Mouse (Mus musculus) CD8-positive naive resting alpha-beta T cell, adult 2 months (primary cell): ENCODE data around the gene Gjc2.
"Not testable (repeated sequence)": the region's sequence is repeated elsewhere in the genome, so short reads cannot be mapped to it uniquely, and the experiment has no call there.

ENCODE experiments used
- DNase-seq, 2 experiments: peaks; one replicate each; pipeline ENCODE4 v3.0.0; 2022; ENCODE audit warnings: low read depth in 2 of 2, low spot score in 2 of 2

Gjc2 gene

GRCm38 (mm10) chr11:59182864-59183331 lies at the start of gene Gjc2:
TSS of gene Gjc2 (minus strand) at chr11:59183213.
- DNase-seq, result no peak

- no peak for DNase-seq
These were observed 49.8 kb upstream of the Gjc2 start for GRCm38 (mm10) chr11:59232797-59233196.

GRCm38 (mm10) chr11:59230144-59230760 lies 47.2 kb upstream of the Gjc2 start:
- DNase-seq, result peak; percentile 44 to 60

DNA sequence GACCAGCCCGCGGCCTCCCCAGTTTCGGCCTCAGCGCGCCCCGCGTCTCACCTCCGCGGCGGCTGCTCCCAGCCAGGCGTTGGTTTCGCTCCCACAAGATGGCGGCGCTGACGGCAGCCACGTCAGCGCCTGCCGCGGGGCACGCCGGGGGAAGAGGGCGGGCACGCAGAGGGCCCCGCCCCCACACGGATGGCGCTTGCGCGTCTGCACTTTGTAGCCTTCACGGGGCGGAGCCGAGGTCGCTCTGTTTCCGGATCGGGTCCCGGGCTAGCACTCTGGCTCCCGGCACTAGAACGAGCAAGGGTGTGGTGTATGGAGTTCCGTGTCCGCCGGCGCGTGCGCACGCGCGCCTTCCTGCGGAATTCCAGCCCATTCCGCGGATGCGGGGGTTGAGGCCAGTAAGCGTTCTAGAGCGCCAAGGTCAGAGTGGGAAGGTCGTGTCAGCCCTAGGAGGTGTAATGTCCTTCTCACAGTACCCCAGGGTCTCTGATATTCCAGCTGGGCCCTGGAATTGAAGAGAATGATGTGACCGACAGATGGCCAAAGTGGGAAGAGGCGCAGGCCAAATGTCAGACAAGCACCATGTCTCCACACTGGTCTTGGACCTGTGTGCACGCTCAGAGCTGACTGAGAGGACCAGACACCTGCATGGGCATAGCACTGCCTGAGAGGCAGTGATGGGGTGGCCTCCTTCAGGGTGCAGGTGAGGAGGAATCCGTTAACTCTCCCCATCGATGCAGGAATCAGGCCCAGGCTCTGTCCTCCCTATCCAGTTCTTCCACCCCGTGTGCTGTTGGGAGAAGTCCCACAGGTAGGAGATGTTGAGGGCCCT lies 45.3 kb upstream of the Gjc2 start, which contains the start of gene Arf1:
TSS of gene Arf1 (minus strand) at position 149 of the 832 bp plus-strand sequence.
- peak; percentile 94 to 96 for DNase-seq

GRCm38 (mm10) chr11:59227604-59228121 lies 44.6 kb upstream of the Gjc2 start:
- DNase-seq, result peak in 1 of 2 experiments; percentile 15

- no peak for DNase-seq
These were observed 44.0 kb upstream of the Gjc2 start for GRCm38 (mm10) chr11:59226787-59227603.

- DNase-seq, result no peak
These were observed 43.2 kb upstream of the Gjc2 start for GRCm38 (mm10) chr11:59226251-59226650.

DNA sequence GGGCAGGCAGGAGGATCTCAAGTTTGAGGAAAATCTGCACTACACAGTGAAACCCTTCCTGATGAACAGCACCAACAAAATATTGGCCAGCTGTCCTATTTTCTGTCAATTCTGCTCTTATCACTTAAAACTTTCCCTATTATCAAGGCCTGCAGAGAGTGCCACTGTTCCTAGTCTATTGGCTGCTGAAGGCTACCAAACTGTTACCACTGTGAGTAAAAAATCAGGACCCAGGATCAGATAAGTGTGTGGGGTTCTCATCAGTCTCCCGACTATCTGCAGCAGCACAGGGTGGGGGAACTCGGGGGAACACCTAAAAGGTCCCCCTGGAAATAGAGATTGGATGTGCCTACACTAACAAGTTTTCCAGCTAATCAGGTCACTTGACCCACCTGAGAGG lies 42.2 kb upstream of the Gjc2 start:
- DNase-seq, result no peak

DNA sequence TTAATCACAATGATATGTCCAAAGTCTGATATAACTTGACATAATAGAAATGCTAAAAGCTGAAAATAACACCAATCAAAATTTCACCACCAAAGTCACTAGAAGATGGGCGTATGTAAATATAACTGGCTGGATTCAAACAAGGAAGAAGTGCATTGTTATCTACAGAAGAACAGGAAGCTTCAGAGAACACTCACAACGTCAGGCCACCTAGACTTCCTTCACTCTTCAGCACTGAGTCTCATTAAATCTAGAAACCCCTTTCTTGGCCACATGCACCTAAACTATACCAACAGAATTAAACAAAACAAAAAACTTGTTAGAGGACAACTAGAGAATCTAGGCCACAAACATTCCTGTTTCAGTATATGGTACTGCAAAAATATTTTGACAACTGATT lies 41.5 kb upstream of the Gjc2 start:
- no peak for DNase-seq

DNA sequence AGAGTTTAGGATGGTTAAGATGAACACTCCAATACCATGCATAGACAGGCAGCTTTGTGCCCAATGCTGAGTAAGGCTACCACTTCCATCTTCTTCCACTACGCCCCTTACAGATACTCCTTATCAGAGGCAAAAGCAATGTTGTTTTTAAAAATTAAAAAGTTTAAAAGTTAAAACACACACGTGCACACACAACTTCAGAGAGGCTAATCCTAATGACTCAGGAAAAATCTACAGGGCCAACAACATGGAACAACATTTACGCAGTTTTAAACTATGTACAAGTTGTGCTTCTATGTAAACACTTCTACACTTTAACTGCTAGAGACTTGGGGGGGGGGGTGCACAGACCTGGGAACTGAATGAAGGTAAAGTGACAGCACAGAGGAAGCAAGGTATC lies 41.0 kb upstream of the Gjc2 start:
- DNase-seq, result no peak

- DNase-seq, result no peak
These were observed 39.3 kb upstream of the Gjc2 start for GRCm38 (mm10) chr11:59222306-59222705.

DNA sequence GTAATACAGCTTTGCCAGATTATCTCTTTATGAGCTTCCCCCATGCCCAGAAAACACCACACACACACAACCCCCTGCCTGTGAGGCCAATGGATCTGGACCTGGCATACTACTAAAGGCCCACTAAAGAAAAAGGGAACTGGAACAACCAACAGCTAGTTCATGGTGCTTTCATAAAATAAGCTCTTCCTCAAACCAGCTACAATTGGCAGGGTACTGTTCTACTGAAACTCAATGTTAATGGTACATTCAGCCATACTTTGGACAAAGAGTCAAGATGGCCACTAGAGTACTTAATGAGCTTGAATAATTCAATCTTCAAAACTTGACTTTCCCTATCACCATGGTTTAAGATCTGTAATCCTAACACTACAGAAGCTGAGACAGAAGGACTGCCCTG lies 38.6 kb upstream of the Gjc2 start:
- DNase-seq, result no peak

- peak; percentile 39 to 58 for DNase-seq
These were observed 36.1 kb upstream of the Gjc2 start for GRCm38 (mm10) chr11:59219064-59219463.

DNA sequence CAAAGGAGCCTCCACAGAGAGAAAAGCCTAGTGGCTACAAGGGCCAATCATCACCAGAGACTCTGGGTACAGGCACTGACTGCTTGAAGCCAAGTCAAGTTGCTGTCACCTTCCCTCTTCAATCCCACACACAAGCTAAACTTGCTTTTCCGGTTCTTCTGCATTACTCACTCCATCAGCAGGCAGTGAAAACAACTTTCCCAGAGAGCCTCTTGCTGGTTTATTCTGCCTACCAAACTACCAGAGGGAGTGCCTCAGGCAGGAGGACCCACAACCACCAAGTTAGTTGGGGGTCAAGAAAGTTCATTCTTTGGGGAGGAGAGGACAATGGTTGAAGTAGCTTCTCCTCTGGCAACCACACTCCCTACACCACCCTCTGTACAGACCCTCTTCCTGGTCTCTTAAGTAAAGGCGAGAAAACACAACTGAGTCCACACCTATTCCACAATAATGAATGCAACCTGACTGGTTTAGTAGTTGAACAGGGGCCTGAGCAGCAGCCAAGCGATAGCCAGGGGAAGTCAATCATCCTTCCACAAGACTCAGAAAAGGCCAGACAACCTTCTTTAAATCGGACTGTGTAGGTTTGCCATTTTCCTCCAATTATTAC lies 35.5 kb upstream of the Gjc2 start:
- no peak for DNase-seq

- no peak for DNase-seq
These were observed 33.9 kb upstream of the Gjc2 start for GRCm38 (mm10) chr11:59216955-59217354.

DNA sequence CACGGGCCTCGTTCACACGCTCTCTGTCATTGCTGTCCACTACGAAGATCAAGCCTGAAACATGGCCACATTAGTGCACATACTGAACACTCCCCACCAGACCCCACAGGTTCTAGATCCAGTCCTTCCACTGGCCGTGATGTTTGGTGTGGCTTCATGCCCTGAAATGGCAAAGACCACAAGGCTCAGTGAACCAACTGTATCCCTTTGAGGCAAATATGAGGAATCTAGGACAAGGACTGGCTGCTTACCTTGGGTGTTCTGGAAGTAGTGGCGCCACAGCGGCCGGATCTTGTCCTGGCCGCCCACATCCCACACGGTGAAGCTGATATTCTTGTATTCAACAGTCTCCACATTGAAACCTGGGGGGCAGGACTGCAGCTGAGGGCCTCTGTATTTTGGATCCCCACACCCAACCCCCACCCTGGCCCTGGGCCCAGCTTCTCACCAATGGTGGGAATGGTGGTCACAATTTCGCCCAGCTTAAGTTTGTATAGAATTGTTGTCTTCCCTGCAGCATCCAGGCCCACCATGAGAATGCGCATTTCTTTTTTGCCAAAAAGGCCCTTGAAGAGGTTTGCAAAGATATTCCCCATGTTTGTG lies 30.0 kb upstream of the Gjc2 start:
- DNase-seq, result no peak

DNA sequence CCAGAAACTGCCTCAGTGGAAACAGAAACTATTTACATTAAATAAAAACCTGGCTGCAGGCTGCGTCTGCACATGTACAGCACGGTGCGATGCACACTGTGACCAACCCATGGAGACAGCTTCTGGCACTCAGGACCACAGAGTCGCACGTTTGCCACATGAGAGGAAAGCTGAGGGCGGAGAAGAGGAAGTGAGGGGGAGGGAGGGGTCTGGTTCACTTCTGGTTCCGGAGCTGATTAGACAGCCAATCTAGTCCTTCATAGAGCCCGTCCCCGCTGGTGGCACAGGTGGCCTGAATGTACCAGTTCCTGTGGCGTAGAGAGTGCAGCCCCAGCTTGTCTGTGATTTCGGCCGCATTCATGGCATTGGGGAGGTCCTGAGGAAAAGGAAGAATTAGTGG lies 29.3 kb upstream of the Gjc2 start:
- peak; percentile 71 to 80 for DNase-seq

DNA sequence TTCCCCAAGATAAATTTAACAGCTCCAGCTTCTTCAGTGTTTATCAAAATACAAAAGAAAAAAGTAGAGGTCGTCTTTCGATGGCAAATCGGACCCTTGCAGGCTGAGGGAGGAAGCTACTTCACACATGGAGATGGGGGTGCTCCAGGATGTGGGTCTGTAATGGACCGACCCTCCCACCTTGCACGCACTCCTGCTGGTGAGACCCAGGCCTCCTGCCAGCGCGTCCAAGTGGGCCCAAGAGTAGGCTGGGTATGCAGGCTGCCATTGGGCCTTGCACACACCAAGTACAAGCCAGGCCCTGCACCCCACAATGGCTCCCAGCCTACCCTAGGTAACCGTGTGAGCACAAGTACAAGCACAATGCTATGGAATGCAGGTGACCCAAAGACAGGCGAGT lies 28.5 kb upstream of the Gjc2 start:
- not testable (repeated sequence) for DNase-seq

DNA sequence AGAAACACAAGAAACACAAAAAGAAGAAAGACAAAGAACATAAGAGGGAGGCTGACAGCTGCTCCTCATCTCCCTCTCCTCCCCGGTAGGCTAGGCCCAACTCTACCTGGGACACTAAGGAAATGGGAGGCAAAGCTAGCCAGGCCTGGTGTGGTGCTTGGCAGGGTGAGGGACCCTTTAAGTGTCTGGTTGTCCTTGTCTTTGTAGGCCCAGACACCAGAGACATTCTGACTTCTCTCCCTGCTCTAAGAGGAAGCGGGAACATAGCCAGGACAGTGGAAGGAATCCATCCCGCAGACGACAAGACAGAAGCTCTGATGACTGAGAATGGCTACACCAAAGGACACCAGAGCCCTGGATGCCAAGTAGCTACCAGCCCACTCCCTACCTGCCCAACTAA lies 27.0 kb upstream of the Gjc2 start:
- no peak for DNase-seq

DNA sequence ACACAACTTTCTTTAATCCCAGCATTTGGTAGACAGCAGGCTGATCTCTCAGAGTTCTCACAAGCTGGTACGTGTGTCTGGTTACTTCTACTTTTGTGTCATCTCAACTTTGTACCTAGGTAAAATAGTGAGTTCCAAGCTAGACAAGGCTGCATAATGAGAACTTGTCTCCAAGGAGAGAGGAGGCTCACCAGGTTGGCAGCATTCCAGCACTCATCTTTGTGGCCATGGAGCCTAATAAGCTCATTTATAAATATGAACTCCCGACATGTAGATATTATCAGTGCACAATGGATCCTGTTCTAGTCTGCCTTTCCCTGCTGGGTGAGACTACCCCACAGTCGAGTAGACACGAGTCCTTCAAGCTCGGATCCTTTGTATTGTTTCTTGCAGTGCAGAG lies 26.6 kb upstream of the Gjc2 start:
- DNase-seq, result no peak
